Mouse (Mus musculus) thymus, adult 2 months (tissue): ENCODE data around the gene Xirp1.

Experiments used
- CTCF ChIP-seq: fragments of 200-500 bp; IDR thresholded peaks from 2 replicates; pipeline ENCODE4 v1.5.1; 2012; ENCODE audit warnings: mild to moderate bottlenecking, control low read depth, low read length, moderate library complexity, borderline replicate concordance; ENCODE audit not compliant: control insufficient read depth, poor library complexity, insufficient read depth; ENCODE audit errors: extremely low read depth
- POLR2A ChIP-seq: fragments of 200-500 bp; IDR thresholded peaks from 2 replicates; pipeline ENCODE4 v1.6.1; 2012; ENCODE audit warnings: mild to moderate bottlenecking, low read length, control low read depth, moderate library complexity; ENCODE audit not compliant: control insufficient read depth, poor library complexity, insufficient read depth; ENCODE audit errors: extremely low read depth

DNA sequence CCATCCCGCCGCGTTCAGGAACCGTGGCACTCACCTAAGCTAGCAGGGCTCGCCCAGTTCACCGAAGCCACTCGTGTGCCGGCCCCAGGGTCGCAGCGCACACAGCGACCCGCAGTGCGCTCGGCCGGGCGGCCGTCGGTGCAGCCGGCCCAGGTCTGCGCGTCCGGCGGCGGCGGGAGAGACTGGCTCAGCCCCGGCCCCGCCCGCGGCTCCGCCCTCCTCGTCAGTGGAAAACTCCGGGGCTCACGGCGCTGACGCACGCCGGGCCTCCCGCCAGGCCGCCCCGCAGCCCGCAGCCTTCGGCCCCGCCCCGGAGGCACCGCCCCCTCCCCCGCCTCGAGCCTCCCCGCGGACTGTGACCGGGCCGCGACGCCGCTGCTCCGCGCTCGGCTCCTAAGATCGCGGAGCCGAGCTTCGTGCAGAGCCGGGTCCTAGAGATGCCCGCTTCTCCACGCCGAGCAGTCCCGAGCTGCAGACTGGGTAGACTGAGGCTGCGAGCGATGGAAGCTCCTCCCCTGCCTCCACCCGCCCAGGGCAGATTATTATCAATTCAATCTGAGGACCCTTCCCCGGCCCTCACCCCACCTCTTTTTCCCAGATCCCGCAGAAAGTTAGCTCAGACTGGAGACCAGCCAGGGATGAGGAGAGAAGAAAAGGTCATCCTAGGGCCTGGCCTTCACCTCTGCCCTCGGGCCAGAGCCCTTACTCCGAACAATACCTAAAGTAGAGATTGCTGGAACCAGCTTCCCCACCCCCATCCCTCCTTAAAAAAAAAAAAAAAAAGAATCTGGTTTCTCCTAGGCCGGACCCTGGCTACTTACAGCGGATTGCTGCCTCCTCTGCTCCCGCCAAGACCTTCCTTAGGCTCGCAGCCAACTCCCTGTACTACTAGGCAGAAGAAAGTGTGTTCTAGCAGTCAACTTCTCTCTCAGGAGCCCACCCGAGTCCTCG, 39.5 kb downstream of the Xirp1 start:
- 0 out of 2 replicates have a peak, but pooled peaks have one; percentile 12 for TF ChIP-seq CTCF
- peak; percentile 95 for TF ChIP-seq POLR2A
